Mouse (Mus musculus) C2C12 (cell line): Measurements from ENCODE around the gene Ywhab.

Experiments
- CTCF ChIP-seq: IDR thresholded peaks from one replicate; pipeline ENCODE4 v1.5.1; 2011; ENCODE audit not compliant: control insufficient read depth, insufficient read depth, insufficient read length
- FOSL1 ChIP-seq: IDR thresholded peaks from one replicate; pipeline ENCODE4 v1.8.0; 2011; ENCODE audit warnings: mild to moderate bottlenecking, low read length; ENCODE audit not compliant: poor library complexity, insufficient read depth, severe bottlenecking
- MAX ChIP-seq: IDR thresholded peaks from one replicate; pipeline ENCODE4 v1.6.1; 2011; ENCODE audit warnings: mild to moderate bottlenecking, control low read depth
- MYOD1 ChIP-seq: IDR thresholded peaks from one replicate; pipeline ENCODE4 v1.6.1; 2011; ENCODE audit warnings: low read depth; ENCODE audit not compliant: control insufficient read depth, insufficient read length
- MYOG ChIP-seq: IDR thresholded peaks from one replicate; pipeline ENCODE4 v1.6.1; 2011; ENCODE audit not compliant: control insufficient read depth, insufficient read length; ENCODE audit errors: extremely low read depth

- TF ChIP-seq CTCF, result no peak
- TF ChIP-seq MAX, result no peak
- no peak for TF ChIP-seq FOSL1
- no peak for TF ChIP-seq MYOD1
- no peak for TF ChIP-seq MYOG
Observed at GRCm38 (mm10) chr2:163947976-163948375, 46.8 kb upstream of the Ywhab start.
